Mouse (Mus musculus): Measurements from ENCODE around the gene Lmf1.
A peak's percentile ranks its signal among the peaks of the same experiment; 100 is the strongest.

The Lmf1 gene

DNA sequence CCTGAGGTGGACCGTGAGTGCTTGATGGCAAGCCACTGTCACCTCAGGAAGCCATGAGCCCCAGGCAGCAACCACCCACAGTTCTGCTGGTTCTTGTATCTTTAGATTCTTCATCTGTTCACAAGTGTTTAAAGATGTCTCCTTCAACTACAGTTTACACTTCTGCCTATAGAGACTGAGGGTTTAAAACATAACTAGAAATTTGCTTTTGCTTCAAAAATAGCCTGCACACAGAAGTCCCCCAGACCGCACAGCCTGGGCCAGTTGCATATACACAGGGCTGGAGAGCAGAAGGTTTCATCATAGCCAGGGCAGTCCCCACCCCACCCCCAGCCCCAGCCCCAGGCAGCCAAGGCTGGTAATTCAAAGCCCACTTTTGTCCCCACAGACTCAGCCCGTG is 65.9 kb downstream of the Lmf1 start:
- no peak for DNase-seq

DNA sequence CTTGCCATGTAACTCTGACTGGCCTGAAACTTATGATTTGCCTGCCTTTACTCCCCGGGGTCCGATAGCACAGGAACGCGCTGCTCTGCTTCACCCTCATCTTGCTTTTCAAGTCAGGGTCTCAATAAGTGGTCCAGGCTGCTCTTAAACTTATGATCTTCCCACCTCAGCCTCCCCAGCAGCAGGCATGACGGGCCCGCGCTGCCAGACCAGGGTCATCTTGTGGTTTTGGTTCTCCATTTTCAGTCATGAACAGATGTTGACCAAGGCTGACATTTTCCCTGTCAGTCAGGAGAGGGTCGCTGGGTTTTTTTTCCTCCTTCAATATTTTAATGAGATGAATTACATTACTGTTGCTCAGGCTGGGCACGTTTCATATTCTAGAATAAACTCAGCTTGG is 66.8 kb downstream of the Lmf1 start:
- DNase-seq = no peak

DNA sequence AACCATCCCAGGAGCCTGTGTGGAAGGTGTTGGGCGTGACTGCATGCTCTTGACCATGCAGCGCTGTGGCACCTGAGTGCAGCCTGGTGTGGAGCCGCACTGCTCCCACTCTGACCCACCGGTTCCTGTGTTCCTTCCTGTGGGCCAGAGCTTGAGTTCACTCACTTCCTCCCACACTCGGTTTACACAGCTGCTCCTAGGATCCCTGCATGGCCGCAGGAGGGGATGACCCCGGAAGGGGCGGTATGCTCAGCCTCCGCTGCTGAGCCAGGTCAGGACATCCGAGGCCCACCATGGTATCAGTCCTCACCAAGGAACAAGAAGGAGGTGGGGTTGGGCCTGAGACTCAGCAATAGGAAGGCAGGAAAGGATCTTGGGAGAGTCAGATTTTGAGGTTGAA is 69.0 kb downstream of the Lmf1 start:
- no peak for DNase-seq

DNA sequence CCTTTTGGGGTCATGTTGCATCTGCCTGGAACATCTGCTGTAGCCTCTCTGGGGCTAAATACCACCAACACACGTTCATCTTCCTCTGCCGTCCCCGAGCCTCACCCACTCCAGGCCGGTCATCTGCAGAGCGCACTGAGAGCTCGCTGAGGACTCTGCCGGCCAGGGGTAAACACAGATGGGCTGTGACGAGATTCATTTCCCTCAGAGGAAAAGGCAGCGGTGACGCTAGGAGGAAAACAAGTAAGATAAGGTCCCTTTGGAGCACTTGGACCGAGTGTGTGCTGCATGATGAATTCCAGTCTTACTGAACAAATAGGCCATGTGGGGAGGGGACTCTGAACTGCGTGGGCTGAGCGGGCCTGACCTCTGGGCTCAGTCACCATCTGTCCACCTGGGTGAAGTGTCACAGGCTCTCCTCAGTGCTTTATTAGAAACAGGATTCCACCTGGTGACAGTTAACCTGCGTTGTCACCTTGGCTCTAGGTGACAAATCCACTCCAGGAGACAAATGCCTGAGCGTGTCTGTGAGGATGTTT is 69.9 kb downstream of the Lmf1 start:
- no peak for DNase-seq

DNA sequence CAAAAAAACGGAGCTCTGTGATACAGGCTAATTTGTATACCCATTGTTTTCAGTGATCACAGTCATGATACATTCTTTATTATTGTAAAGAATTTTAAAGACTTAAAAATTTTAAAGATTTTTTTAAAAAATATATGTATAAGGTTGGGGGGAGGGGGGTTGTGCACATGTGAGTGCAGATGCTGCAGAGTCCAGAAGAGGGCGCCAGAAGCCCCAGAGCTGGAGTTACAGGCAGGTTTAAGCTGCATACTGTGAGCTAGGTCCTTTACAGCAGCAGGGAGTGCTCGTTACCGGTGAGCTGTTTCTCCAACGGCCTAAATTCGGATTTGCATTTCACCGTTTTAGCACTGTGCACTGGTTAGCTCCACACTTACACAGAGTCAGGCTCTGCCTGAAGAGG is 71.8 kb downstream of the Lmf1 start:
- no peak for DNase-seq

DNA sequence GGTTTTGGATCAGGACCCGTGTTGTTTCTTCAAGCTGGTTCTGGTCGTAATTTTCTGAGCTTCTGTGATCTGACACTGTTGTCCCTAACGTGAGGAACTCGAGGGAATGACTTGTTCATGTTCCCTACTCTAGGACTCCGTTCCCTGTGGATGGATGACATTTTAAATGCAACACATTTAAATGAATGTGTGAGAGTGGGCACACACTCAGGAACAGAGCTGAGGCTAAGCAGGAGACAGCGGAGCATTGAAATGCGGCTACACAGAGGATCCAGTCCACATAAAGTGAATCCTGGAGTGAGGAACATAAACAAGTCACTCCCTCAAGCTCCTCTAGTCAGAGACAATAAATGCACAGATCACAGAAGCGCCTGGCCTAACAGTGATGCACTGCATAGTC is 73.4 kb downstream of the Lmf1 start:
- no peak for DNase-seq

DNA sequence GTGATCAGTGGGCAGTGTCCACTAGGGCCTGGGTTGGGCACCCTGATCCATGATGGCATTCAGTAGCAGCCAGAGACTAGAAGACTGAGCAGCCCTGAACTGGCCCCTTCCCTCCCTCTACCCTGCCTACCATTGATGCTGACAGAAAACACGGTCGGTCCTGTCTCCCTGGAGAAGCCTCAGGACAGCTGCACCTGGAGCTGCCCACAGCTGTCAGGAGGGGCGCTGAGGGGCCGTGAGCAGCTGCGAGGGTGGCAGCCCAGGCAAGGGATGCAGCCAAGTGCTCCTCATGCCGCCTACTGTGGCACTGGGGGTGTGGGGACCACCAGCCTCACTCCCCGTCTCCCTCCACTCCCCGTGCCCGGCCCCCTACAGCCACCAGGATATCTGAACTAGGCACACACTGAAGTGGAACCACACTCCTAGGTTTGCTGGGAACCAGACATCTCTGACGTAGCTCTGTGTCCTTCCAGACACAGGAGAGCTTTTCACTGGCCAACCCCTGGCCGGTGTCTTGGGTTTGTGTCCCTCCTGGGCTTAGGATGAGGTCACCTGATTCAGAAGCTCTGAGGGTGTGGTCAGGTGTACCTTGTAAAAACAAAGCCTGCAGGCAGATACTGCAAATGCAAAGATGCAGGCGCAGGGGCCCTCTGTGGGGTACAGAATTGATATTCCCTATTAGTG is 77.4 kb downstream of the Lmf1 start:
- no peak for DNase-seq

DNA sequence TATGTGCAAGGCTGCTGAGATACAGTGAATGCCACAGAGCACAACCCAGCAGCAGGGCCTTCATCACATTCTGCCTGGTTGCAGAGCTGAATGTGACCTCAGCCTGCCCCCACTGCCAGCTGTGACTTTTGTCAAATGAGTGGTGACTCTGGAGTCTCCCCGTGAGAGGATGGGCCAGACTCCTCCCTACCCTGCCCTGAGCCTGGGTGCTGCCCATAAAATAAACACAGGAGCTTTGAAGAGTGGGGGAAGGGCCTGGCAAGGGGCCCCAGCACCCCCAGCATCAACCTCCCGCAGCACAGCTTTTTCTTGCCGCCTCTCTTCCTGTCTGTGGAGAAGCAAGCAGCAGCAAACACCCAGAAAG is 77.9 kb downstream of the Lmf1 start:
- DNase-seq = no peak

DNA sequence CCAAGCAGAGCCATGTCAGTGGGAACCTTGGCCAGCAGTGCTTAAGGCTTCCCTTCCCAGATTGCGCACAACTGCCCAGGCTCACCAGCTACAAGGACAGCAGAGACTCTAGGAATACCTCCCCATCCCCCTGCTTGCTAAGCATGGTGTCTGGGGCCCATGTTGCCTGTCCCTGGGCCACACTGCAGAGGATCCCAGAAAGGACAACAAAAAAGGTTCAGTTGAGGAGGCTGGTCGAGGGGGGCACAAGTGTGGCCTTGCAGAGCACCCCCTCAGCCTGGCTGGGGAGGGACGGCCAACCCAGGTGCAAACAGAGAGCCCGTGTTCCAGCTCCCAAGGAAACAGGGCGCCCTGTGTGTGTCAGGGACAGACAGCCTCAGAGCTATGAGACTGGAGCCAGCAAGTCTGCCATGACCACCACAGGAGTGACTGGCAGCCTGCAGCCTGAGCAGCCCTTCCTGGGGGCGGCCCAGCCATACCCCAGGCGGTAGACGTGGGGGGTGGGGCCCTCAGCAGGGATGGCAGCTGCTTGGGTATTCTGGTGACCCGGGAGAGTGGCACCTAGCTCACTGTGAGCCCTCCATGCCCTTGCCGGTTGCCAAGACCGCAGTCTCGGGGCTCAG is 84.4 kb downstream of the Lmf1 start:
- no peak for DNase-seq

DNA sequence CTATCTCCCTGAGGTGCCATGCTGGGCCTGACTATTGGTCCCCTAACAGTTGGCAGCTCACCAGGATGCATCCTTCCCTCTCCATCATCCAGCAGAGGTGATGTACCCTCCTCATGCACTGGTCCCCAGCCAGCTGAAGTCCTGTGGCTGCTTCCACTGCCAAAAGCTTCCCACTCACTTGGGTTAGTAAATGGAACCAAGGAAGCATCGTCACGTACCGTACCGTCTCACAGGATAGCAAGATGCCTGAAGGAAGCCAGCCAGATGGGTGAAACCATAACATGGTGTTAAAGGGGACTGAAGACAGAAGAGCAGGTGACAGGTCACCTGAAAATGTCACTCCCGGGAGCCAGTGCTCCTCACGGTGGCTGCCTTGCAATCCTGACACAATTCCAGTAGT is 86.6 kb downstream of the Lmf1 start:
- peak in 1 of 2 experiments; percentile 7 for DNase-seq

DNA sequence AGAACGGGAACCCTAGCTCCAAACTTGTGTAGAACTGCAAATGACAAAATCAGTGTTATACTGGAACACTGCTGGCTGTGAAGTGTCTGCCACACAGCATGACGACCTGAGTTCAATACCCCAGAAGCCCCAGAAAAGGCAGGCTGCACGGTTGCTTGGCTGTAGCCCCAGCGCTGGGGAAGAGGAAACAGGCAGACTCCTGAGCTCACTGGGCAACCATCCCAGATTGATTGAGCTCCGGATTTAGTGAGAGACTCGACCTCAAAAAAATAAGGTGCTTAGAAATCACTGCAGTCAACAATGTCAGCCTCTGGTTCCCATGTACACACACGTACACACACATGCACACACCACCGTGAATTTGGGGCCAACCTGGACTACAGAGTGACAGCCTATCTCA is 87.0 kb downstream of the Lmf1 start:
- DNase-seq = peak in 1 of 2 experiments; percentile 9

DNA sequence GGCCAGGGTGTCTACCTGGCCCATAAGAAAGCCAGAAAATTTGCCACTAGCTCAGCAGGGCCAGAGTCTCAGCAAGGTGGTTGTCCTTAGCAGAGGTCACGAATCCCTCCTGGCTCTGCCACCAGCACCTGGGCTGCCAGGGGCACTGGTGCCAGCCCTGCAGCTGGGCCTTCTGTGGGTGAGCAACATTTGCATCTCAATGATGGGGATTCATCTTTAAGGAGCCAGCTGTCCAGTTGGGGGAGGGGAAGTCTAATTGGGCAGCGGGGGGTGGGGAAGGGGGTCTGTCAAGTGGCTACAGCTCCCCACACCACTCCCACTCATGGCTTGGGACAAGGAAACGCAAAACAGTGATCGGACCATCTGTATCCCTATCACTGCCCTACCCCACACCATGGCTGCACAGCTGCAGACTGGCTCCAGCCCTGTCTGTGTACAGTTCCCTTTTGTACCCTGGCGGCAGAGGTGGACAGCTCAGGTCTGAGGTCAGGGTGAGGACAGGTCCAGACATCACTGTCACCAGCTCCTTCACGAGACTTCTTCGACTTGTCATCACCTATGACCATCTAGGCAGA is 89.7 kb downstream of the Lmf1 start:
- no peak for DNase-seq

DNA sequence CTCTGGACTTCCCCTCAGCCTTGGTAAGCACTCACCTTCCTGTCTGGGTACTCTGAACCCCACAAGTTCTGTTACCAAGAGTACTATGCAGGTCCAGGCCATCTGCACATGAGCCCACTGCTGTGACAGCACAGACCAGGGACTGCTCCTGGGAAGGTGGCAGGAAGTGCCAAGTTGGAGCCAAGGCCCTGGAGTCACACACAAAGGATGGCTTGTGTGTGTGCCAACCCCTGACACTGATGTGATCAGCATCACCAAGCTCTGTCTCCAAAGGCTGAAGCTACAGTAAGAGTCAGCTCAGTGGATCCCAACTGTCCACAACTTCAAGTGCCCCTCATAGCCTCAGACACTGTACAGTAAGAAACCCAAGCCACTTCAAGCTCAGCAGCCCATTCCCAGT is 94.1 kb downstream of the Lmf1 start:
- DNase-seq = no peak

DNA sequence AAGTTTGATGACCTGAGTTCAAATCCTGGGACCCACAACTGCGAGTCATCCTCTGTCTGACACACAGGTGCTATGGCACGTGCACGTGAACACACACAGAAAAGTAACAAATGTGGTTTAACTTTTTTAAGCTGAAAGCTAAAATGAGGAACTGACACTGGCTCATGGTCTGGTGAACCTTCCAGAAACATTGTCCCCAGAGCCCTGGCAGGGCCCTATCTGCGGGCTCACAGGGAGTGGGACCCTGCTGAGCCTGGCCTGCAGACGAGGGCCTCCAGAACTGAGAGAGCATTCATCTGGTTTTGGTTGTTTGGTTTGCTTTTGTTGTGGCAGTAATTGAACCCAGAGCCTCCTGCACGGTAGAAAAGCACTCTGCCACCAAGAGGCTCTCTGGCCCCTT is 99.1 kb downstream of the Lmf1 start:
- DNase-seq = no peak

DNA sequence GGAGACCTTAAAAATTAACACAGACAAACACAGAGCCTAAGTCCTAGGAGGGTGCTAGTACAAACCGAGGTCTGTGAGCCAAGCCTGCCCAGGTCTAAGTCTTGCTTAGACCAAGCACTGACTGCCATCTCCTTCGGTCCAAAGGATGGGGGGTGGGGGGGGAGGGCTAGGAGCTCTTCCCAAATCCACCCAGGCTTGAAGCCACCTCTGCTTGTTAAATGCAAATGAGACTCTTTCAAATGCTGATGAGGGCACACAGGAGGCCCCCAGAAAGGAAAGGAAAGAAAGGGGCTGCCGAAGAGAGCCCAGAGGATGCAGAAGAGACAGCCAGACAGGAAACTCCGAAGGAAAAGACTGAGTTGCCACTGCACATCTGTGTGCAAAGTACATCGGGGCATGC is 100.9 kb downstream of the Lmf1 start:
- DNase-seq = no peak

DNA sequence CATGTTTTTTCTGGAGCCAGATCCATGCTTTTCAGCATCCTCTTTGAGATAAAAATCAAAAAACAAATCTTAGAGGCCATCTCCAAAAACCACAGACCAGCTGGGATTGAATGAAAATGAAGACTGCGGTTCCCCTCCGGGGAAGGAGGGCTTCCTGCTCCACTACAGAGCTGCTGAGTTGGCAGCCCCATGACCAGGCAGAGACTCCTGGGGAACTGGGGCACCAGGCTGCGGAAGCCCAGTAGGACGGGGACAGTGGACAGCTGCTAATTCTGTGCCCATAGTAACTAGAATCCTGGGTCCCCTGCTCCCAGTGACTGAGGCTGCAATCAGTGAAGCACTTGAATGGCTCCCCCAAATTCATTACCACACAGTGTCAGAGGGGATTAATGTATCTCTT is 102.8 kb downstream of the Lmf1 start:
- no peak for DNase-seq

DNA sequence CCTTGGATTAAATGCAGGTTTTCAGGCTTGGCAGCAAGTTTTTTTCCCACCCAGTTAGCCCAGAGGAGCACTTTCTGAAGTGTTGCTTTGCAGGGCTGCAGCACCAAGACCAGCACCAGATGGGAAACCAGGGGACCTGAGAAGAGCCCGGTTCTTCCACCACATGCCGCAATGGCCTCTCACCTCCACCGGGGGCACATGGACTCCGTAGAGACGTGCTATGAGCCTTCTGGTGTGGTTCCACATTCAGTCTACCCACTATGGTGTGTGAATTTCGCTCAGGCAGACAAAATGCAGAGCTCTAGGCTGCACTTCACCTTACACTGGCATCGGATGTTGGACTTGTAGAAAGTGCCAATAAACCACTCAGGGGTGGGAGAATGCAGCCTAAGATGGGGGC is 107.4 kb downstream of the Lmf1 start:
- no peak for DNase-seq

DNA sequence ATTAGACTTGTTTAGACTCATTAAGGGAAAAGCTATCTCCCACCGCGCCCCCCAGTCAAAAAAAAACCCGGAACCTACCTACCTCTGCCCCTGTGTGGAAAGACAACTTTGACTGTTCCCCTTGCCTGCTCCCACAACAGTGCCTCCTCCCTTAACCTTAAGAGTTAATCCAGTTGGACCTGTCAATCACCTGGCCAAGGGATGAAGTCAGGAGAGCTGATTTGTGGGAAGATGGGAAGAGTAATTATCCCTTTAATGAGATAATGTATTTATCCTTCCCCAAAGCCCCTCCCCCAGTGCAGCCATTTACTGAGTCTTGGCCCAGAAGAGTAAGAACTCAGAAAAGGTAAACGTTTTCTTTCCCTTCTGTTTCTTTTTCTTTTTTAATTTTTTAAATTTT is 110.0 kb downstream of the Lmf1 start:
- no peak for DNase-seq

DNA sequence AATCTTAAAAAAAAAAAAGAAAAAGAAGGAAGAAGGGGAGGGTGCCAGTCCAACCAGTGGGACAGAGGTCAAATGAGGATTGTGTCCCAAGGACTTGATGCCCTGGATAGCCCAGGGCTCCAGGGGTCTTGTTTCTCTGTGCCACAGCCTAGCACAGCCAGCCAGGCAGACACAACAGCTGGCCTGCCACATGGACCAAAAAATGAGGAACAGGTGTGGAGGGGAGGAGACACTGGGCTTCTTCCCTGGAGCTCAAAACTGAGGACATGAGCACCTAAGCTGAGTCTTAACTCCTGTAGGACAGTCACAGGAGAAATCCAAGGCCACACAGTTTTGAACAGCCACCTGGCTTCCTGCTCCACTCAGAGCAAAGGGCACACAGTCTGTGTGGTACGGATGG is 117.4 kb downstream of the Lmf1 start:
- DNase-seq = no peak

DNA sequence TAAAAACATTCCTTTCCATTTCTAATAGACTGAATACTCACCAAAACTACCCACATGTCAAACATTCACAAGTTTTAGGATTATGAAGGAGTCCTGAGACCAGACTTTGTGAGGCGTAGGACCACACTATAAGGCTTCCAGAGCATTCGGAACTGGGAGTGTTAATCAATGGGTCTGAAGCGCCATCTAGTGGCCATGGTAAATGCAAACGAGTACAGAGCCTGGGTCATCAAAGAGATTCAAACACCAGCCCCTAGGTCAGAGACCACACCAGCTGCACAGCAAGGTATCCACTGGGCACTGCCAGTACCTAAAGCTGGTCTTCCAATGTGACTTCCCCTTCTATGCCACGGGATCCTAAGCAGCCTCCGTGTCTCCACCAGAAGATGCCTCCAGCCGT is 119.6 kb downstream of the Lmf1 start:
- peak; percentile 68 to 83 for DNase-seq

DNA sequence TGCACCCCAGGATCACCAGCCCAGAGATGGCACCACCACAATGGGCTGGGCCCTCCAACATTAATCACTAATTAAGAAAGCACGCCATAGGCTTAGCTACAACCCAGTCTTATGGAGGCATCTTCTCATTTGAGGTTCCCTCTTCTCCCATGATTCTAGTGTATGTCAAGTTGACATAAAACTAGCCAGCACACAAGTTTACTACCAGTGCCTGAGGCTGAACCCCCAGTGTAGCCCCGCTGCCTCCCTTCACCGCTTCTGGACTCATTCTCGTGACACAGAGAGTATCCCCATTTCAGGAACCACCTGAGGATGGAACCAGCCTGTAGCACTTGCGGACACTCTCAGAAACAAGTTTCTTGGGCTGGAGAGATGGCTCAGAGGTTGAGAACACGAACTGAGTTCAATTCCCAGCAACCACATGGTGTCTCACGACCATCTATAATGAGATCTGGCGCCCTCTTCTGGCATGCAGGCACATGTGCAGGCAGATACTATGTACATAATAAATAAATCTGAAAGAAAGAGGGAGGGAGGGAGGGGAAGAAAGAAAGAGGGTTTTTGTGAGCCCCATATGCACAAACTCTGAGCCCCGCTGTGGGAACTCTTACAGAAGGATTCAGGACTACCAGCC is 122.1 kb downstream of the Lmf1 start:
- DNase-seq = no peak

DNA sequence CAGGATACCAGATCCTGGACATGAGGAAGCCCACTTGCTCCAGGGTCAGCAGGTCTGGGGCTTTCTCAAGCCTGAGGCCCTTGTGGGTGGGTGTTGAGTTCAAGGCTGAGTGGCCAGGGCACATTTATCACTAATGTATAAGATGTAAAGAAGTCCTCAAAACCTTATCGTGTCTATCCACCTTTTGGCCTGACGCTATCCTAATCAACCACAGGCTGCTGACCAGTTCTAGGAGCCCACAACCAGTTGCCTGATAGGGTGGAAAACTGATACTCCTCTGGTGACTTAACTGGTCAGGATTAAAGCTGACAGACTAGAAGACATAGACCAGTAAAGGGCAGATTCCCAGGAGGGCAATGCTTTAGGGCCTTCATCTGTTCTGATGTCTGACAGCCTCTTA is 131.1 kb downstream of the Lmf1 start:
- DNase-seq = no peak

DNA sequence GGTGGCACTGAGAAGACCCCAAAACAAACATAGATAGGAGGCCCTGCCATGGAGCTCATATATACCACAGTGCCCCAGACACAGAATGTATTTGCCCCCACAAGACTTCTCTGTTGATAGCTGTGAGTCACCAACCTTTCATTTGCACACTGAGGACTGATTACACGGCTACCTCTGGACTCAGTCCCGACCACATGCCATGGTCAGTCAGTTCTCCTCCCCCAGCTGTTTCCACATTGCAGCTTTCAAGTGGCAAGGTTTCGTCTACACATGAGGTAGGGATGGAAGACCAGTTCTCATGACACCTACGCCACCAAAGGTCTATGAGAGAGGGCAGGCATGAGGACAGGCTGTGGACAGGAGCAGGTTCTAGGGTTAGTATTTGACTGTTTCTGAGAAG is 132.3 kb downstream of the Lmf1 start:
- no peak for DNase-seq

All from cerebellum, postnatal 36 days (tissue).